Mouse (Mus musculus): ENCODE data around the gene Zfand5. TPM values are rescaled to one million over a fixed set of nuclear protein-coding genes. Genes with fewer than 3 reads are reported as not detected.
"Not testable (repeated sequence)": the region's sequence is repeated elsewhere in the genome, so short reads cannot be mapped to it uniquely, and the experiment has no call there.

The Zfand5 gene
- polyA plus RNA-seq, 1 experiment from 2014 or later = 80.9 TPM

DNA sequence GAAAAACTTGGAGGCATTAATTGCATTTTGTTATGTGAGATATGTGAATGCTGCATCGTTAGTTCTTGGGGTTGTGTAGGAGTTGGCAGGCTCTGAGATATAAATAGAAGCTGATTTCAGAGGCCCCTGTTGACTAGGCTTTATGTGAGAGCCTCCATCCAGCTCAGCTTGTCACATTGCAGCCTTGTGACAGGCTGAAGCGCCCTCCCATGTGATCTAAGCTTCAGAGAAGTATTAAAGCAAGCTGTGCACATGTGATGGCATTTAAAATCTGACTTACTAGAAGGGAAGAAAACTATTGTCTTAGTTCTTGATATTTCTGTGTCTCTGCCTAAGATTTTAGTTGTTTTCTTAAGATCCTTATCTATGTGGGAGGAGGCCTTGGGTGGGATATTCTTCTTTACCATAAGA is 2.1 kb downstream of the Zfand5 start:
- H3K9me3 ChIP-seq = no peaks in the 10 kb centered on the region
- peak overlapping the region; percentile 92 for H3K4me3 ChIP-seq
- peak overlapping the region; percentile 89 for H3K4me2 ChIP-seq
- no peak for ATAC-seq (ENCODE audit: extremely low read depth, insufficient number of reproducible peaks, low FRiP score, low TSS enrichment)
- 2% methylated on average over 2 of the region's 2 CpGs for WGBS
- H3K27me3 ChIP-seq (replicated peaks) = no peaks in the 10 kb centered on the region
- H3K27ac ChIP-seq (replicated peaks) = peak overlapping the region; percentile 99
- peak overlapping the region; percentile 100 for H3K9ac ChIP-seq
- peaks cover 29% of the 10 kb centered on the region for H3K4me1 ChIP-seq
- H3K36me3 ChIP-seq = peaks cover 25% of the 10 kb centered on the region

GRCm38 (mm10) chr19:21274714-21275113 is 2.6 kb downstream of the Zfand5 start:
- H3K9me3 ChIP-seq = no peaks in the 10 kb centered on the region
- peaks cover 29% of the 10 kb centered on the region for H3K4me1 ChIP-seq
- peak overlapping the region; percentile 100 for H3K9ac ChIP-seq
- H3K4me3 ChIP-seq = peak overlapping the region; percentile 92
- peak overlapping the region; percentile 99 for H3K27ac ChIP-seq (replicated peaks)
- peak overlapping the region; percentile 89 for H3K4me2 ChIP-seq
- H3K36me3 ChIP-seq = peaks cover 29% of the 10 kb centered on the region
- 13% methylated on average over 3 of the region's 3 CpGs for WGBS
- H3K27me3 ChIP-seq (replicated peaks) = no peaks in the 10 kb centered on the region
- ATAC-seq (ENCODE audit: extremely low read depth, insufficient number of reproducible peaks, low FRiP score, low TSS enrichment) = no peak

- no peak for ATAC-seq (ENCODE audit: extremely low read depth, insufficient number of reproducible peaks, low FRiP score, low TSS enrichment)
- H3K27me3 ChIP-seq (replicated peaks) = no peaks in the 10 kb centered on the region
- H3K36me3 ChIP-seq = peaks cover 44% of the 10 kb centered on the region
- no peaks in the 10 kb centered on the region for H3K9me3 ChIP-seq
- H3K9ac ChIP-seq = no peak overlapping the region
- H3K4me2 ChIP-seq = 0 out of 2 replicates have a peak overlapping the region, but pooled peaks have one; percentile 18
- peaks cover 24% of the 10 kb centered on the region for H3K4me1 ChIP-seq
- H3K27ac ChIP-seq (replicated peaks) = no peak overlapping the region
- no peak overlapping the region; the same call in 1 of the 2 replicates for H3K4me3 ChIP-seq
Observed at GRCm38 (mm10) chr19:21276317-21276716, 4.2 kb downstream of the Zfand5 start.

DNA sequence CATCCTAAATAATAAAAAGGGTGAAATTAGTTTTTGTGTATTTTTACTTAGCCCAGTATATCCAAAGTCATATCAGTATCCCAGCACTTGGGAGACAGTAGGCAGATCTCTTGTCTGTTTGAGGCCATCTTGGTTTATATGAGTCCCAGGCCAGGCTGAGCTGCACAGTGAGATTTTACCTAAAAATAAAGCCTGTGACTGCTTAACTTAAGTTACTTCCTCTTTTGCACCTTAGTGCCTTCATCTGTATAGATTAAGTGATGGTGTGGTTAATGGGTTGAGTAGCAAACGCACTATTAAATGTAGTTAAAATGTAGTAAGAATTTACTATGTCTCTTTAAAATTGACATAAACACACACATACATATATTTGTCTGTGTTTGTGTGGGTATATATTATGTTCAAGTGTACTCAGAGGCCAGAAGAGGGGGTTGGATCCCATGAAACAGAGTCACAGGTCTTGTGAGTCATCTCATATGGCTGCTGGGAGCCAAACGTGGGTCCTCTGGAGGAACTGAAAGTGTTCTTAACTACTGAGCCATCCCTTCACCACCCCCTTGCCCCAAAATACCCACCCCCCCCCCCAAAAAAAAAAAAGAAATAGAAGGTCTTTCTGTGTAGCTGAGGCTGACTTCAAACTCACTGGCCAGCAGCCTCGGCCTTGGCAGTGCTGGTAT is 14.5 kb downstream of the Zfand5 start:
- 66% methylated on average over 3 of the region's 3 CpGs for WGBS
- H3K27me3 ChIP-seq (replicated peaks) = no peaks in the 10 kb centered on the region
- H3K9me3 ChIP-seq = peaks cover 6% of the 10 kb centered on the region; the same call in 1 of the 2 replicates
- no peak for ATAC-seq (ENCODE audit: extremely low read depth, insufficient number of reproducible peaks, low FRiP score, low TSS enrichment)
- H3K27ac ChIP-seq (replicated peaks) = no peak overlapping the region
- no peaks in the 10 kb centered on the region for H3K4me1 ChIP-seq
- H3K4me2 ChIP-seq = no peak overlapping the region
- no peak overlapping the region for H3K4me3 ChIP-seq
- H3K9ac ChIP-seq = no peak overlapping the region
- H3K36me3 ChIP-seq = peaks cover 56% of the 10 kb centered on the region

DNA sequence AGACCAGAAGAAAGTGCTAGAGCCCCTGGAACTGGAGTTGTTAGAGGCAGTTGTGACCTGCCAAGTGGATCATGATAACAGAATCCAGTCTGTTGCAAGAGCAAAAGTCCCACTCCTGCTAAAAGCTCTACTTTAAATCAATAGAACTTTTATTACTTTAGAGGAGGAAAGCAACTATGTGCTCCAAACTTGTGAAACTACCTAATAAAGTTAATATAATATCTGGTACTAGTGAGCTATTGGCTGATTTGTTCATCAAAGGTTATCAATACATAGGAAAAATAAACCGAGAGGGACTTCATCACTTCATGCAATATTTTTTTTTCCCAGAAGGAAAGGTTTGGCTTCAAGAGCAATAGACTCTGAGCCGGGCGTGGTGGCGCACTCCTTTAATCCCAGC is 25.3 kb downstream of the Zfand5 start:
- no peak overlapping the region for H3K4me2 ChIP-seq
- H3K9me3 ChIP-seq = no peaks in the 10 kb centered on the region
- no peak overlapping the region for H3K4me3 ChIP-seq
- H3K9ac ChIP-seq = no peak overlapping the region
- peaks cover 12% of the 10 kb centered on the region for H3K4me1 ChIP-seq
- WGBS = 90% methylated on average over 4 of the region's 4 CpGs
- no peaks in the 10 kb centered on the region for H3K36me3 ChIP-seq
- no peak overlapping the region for H3K27ac ChIP-seq (replicated peaks)
- H3K27me3 ChIP-seq (replicated peaks) = no peaks in the 10 kb centered on the region
- ATAC-seq (ENCODE audit: extremely low read depth, insufficient number of reproducible peaks, low FRiP score, low TSS enrichment) = no peak

- H3K9me3 ChIP-seq = no peaks in the 10 kb centered on the region
- H3K36me3 ChIP-seq = no peaks in the 10 kb centered on the region
- no peak for ATAC-seq (ENCODE audit: extremely low read depth, insufficient number of reproducible peaks, low FRiP score, low TSS enrichment)
- H3K9ac ChIP-seq = no peak overlapping the region
- peaks cover 12% of the 10 kb centered on the region for H3K4me1 ChIP-seq
- H3K4me2 ChIP-seq = peak overlapping the region; percentile 20
- WGBS = 21% methylated on average over 3 of the region's 3 CpGs
- no peaks in the 10 kb centered on the region for H3K27me3 ChIP-seq (replicated peaks)
- no peak overlapping the region for H3K4me3 ChIP-seq
- H3K27ac ChIP-seq (replicated peaks) = no peak overlapping the region
Observed at GRCm38 (mm10) chr19:21301787-21302186, 29.7 kb downstream of the Zfand5 start.

- no peak overlapping the region for H3K27ac ChIP-seq (replicated peaks)
- H3K9me3 ChIP-seq = no peaks in the 10 kb centered on the region
- 84% methylated on average over 3 of the region's 3 CpGs for WGBS
- no peak overlapping the region for H3K9ac ChIP-seq
- ATAC-seq (ENCODE audit: extremely low read depth, insufficient number of reproducible peaks, low FRiP score, low TSS enrichment) = no peak
- H3K36me3 ChIP-seq = no peaks in the 10 kb centered on the region
- H3K4me2 ChIP-seq = no peak overlapping the region
- H3K27me3 ChIP-seq (replicated peaks) = no peaks in the 10 kb centered on the region
- no peaks in the 10 kb centered on the region for H3K4me1 ChIP-seq
- H3K4me3 ChIP-seq = no peak overlapping the region
Observed at GRCm38 (mm10) chr19:21307755-21308154, 35.7 kb downstream of the Zfand5 start.

DNA sequence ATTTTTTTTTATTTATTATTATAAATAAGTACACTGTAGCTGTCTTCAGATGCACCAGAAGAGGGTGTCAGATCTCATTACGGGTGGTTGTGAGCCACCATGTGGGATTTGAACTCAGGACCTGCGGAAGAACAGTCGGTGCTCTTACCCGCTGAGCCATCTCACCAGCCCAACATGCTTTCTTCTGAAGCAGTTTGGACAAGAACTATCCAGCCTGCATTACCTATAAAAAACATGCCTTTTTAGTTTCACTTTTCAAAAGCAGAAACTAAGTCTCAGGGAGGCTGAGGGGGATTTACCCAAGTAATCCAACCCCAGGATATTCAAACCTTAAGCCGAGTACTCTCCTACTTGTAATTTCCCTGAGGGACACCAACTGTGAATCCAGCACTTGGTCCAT is 38.3 kb downstream of the Zfand5 start:
- not testable (repeated sequence) for H3K4me2 ChIP-seq; H3K9ac ChIP-seq; H3K27ac ChIP-seq (replicated peaks); H3K4me1 ChIP-seq; H3K27me3 ChIP-seq (replicated peaks); H3K4me3 ChIP-seq; H3K36me3 ChIP-seq; ATAC-seq (ENCODE audit: extremely low read depth, insufficient number of reproducible peaks, low FRiP score, low TSS enrichment); H3K9me3 ChIP-seq
- WGBS = 88% methylated on average over 5 of the region's 5 CpGs

DNA sequence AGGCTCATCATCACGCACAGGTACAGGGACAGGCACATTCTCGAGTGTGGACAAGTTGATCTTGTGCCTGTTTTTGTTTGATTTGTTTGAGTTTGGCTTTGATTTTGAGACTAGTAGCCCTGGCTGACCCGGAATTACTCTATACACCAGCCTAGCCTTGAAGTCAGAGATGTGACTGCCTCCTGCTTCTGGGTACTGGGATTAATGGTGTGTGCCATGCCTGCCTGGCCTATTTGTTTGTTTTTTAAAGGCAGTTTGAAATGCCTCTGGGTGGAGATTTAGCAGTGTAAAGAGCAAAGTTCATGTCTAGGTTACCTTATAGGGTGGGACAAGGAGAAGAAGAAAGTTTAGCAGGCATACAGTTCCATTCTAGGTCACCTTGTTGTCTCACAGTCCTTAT is 43.6 kb downstream of the Zfand5 start:
- H3K4me2 ChIP-seq = no peak overlapping the region
- no peak overlapping the region for H3K27ac ChIP-seq (replicated peaks)
- ATAC-seq (ENCODE audit: extremely low read depth, insufficient number of reproducible peaks, low FRiP score, low TSS enrichment) = no peak

DNA sequence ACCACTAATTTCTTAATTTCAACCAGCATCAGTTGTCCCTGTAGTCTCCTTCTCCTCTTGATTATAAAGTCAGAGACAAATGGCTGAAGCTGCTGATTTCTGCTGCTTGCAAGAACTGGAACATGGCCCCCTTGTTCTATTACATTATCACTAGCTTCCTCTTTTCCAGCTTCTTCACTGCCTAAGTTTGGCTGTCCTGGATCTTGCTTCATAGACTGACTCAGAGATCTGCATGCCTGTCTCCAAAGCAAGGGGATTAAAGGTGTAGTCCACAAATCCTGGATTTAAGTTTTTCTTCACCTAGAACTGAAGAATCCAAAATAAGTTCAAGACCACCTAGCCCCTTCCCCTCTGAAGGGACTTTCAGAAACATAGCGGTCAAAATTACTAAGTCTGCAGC is 47.5 kb downstream of the Zfand5 start:
- 83% methylated on average over 1 of the region's 1 CpGs for WGBS
- no peak for ATAC-seq (ENCODE audit: extremely low read depth, insufficient number of reproducible peaks, low FRiP score, low TSS enrichment)

More for the DNA sequence above, 43.6 kb downstream of the Zfand5 start:
- no peaks in the 10 kb centered on the region for H3K36me3 ChIP-seq
- no peak overlapping the region for H3K4me3 ChIP-seq
- H3K9me3 ChIP-seq = no peaks in the 10 kb centered on the region; the same call in 1 of the 2 replicates
- no peaks in the 10 kb centered on the region for H3K4me1 ChIP-seq
- H3K9ac ChIP-seq = no peak overlapping the region
- WGBS = 80% methylated on average over 3 of the region's 3 CpGs
- H3K27me3 ChIP-seq (replicated peaks) = no peaks in the 10 kb centered on the region

DNA sequence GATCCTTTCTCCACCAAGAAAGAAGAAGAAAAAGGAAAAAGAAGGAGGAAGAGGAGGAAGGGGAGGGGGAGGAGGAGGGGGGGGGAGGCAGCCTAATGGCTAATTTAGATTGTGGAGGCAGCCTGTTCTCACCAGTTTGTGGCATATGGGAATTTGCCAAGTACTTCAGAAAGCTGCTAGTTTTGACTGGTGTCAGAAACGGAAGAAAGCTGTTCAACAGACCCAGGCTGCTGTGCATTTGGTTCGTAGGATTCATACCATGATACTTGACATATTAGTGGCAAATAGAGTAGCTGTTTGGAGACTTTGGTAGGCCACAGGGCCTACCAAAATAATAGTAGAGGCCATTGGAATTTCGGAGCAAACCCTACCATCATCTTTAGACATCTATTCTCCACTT is 53.3 kb downstream of the Zfand5 start:
- H3K4me2 ChIP-seq = no peak overlapping the region
- H3K36me3 ChIP-seq = no peaks in the 10 kb centered on the region
- ATAC-seq (ENCODE audit: extremely low read depth, insufficient number of reproducible peaks, low FRiP score, low TSS enrichment) = no peak
- 69% methylated on average over 3 of the region's 3 CpGs for WGBS
- H3K9ac ChIP-seq = no peak overlapping the region
- H3K4me1 ChIP-seq = peaks cover 7% of the 10 kb centered on the region; the same call in 1 of the 2 replicates
- H3K4me3 ChIP-seq = no peak overlapping the region
- no peak overlapping the region for H3K27ac ChIP-seq (replicated peaks)
- H3K9me3 ChIP-seq = no peaks in the 10 kb centered on the region
- H3K27me3 ChIP-seq (replicated peaks) = no peaks in the 10 kb centered on the region

More for the DNA sequence above, 47.5 kb downstream of the Zfand5 start:
- no peaks in the 10 kb centered on the region for H3K27me3 ChIP-seq (replicated peaks)
- no peaks in the 10 kb centered on the region; the same call in 1 of the 2 replicates for H3K9me3 ChIP-seq
- no peak overlapping the region for H3K4me3 ChIP-seq
- no peak overlapping the region for H3K27ac ChIP-seq (replicated peaks)
- no peak overlapping the region for H3K9ac ChIP-seq
- no peak overlapping the region for H3K4me2 ChIP-seq
- H3K4me1 ChIP-seq = no peaks in the 10 kb centered on the region
- H3K36me3 ChIP-seq = no peaks in the 10 kb centered on the region

- WGBS = 78% methylated on average over 9 of the region's 9 CpGs
- Histone ChIP-seq H3K36me3 (no peaks in the 10 kb centered on the region), H3K4me1 (peaks cover 12% of the 10 kb centered on the region; the same call in 1 of the 2 replicates), H3K9me3 (no peaks in the 10 kb centered on the region), H3K4me3 (no peak overlapping the region), H3K9ac (no peak overlapping the region), H3K4me2 (no peak overlapping the region), H3K27me3 (replicated peaks) (no peaks in the 10 kb centered on the region), H3K27ac (replicated peaks) (no peak overlapping the region)
- no peak for ATAC-seq (ENCODE audit: extremely low read depth, insufficient number of reproducible peaks, low FRiP score, low TSS enrichment)
Observed at GRCm38 (mm10) chr19:21328951-21329350, 56.9 kb downstream of the Zfand5 start.
